Mouse (Mus musculus): ENCODE data around the gene Zpr1. TPM values are rescaled to one million over a fixed set of nuclear protein-coding genes. Genes with fewer than 3 reads are reported as not detected.
"Not testable (repeated sequence)": the region's sequence is repeated elsewhere in the genome, so short reads cannot be mapped to it uniquely, and the experiment has no call there.

Gene Zpr1
- total and polyA plus RNA-seq, 3 experiments: 35.7 to 52.0 (median 43.0) TPM

DNA sequence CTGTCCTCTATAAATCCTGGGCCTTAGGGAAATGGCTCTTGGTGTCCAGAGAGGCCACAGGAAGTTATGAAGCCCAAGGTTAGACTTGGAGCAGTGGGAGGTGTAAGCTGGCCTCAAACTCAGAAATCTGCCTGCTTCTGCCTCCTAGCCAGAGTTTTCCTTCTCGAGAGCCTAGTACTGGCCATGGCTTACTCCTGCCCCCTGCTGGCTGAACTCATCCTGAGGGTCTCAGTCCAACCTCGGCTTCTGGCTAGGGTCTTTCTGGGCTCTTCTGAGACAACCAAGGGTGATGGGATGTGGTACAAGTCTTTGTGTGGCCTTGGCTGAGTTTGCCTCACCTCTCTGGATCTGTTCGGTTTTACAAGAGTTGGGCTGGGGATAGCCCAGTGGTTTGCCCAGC is 45.1 kb downstream of the Zpr1 start:
- no peak for TF ChIP-seq POLR2AphosphoS5 (IDR thresholded peaks at IDR 0.05; ENCODE audit: insufficient replicate concordance, low read depth, low read length)
- no peak for TF ChIP-seq GATA2 (IDR thresholded peaks at IDR 0.05; ENCODE audit: borderline replicate concordance, low read depth, low read length)
- TF ChIP-seq TAL1 (conservative IDR thresholded peaks at IDR 0.05; ENCODE audit: low read depth, low read length): no peak
- no peak for TF ChIP-seq GATA1 (IDR thresholded peaks at IDR 0.05; ENCODE audit: borderline replicate concordance, low read length)
- no peak for TF ChIP-seq CTCF (IDR thresholded peaks at IDR 0.05; ENCODE audit: low read depth, low read length)
- DNase-seq (ENCODE audit: low spot score): no peak
- Histone ChIP-seq H3K4me3 (ENCODE audit: low read depth, low read length) (no peak overlapping the region), H3K36me3 (replicated peaks) (no peaks in the 10 kb centered on the region), H3K27me3 (ENCODE audit: insufficient read depth, low read length) (peaks cover 29% of the 10 kb centered on the region), H3K4me1 (ENCODE audit: insufficient read depth, low read depth, low read length) (no peaks in the 10 kb centered on the region), H3K9me3 (replicated peaks) (peaks cover 10% of the 10 kb centered on the region; the same call in 1 of the 2 replicates)
- ATAC-seq (ENCODE audit: extremely low read depth, insufficient number of reproducible peaks, low FRiP score, poor library complexity, severe bottlenecking): no peak

GRCm38 (mm10) chr9:46319886-46320285 is 47.0 kb downstream of the Zpr1 start, which contains the start of gene 4931429L15Rik:
Gene 4931429L15Rik (minus strand): TSS chr9:46319986.
- H3K27me3 ChIP-seq (ENCODE audit: insufficient read depth, low read length): peaks cover 22% of the 10 kb centered on the region
- not testable (repeated sequence) for ATAC-seq (ENCODE audit: extremely low read depth, insufficient number of reproducible peaks, low FRiP score, poor library complexity, severe bottlenecking); H3K4me3 ChIP-seq (ENCODE audit: low read depth, low read length); DNase-seq (ENCODE audit: low spot score); H3K9me3 ChIP-seq (replicated peaks); H3K36me3 ChIP-seq (replicated peaks); H3K4me1 ChIP-seq (ENCODE audit: insufficient read depth, low read depth, low read length)

DNA sequence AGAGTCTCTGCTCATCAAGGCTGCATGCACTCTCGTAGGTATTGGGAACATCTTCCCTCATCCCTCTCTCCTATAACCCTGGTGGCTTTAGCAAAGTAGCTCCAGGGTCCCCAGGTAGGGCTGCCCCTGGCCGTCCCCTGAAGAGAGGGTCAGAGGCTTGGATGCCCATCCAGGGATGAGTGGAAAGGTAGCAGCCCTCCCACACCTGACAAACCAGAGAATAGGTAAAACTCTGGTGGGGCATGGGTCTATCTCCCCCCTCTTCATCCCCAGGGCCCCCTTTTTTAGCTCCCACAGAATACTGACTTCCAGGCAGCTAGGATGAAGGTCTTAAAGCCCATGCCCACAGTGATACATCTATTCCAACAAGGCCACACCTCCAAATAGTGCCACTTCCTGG is 47.6 kb downstream of the Zpr1 start:
- Histone ChIP-seq H3K9me3 (replicated peaks) (peaks cover 10% of the 10 kb centered on the region; the same call in 1 of the 2 replicates), H3K27me3 (ENCODE audit: insufficient read depth, low read length) (peaks cover 20% of the 10 kb centered on the region), H3K4me1 (ENCODE audit: insufficient read depth, low read depth, low read length) (no peaks in the 10 kb centered on the region), H3K36me3 (replicated peaks) (no peaks in the 10 kb centered on the region), H3K4me3 (ENCODE audit: low read depth, low read length) (no peak overlapping the region)
- DNase-seq (ENCODE audit: low spot score) (no peak), ATAC-seq (ENCODE audit: extremely low read depth, insufficient number of reproducible peaks, low FRiP score, poor library complexity, severe bottlenecking) (no peak)
- TF ChIP-seq GATA1 (IDR thresholded peaks at IDR 0.05; ENCODE audit: borderline replicate concordance, low read length) (no peak), CTCF (IDR thresholded peaks at IDR 0.05; ENCODE audit: low read depth, low read length) (no peak), GATA2 (IDR thresholded peaks at IDR 0.05; ENCODE audit: borderline replicate concordance, low read depth, low read length) (no peak), POLR2AphosphoS5 (IDR thresholded peaks at IDR 0.05; ENCODE audit: insufficient replicate concordance, low read depth, low read length) (no peak), TAL1 (conservative IDR thresholded peaks at IDR 0.05; ENCODE audit: low read depth, low read length) (no peak)

GRCm38 (mm10) chr9:46326694-46327405 is 54.0 kb downstream of the Zpr1 start:
- Histone ChIP-seq H3K36me3 (replicated peaks) (no peaks in the 10 kb centered on the region), H3K27me3 (ENCODE audit: insufficient read depth, low read length) (peaks cover 17% of the 10 kb centered on the region; the same call in 1 of the 2 replicates), H3K4me3 (ENCODE audit: low read depth, low read length) (no peak overlapping the region), H3K9me3 (replicated peaks) (no peaks in the 10 kb centered on the region), H3K4me1 (ENCODE audit: insufficient read depth, low read depth, low read length) (no peaks in the 10 kb centered on the region)
- ATAC-seq (ENCODE audit: extremely low read depth, insufficient number of reproducible peaks, low FRiP score, poor library complexity, severe bottlenecking) (no peak), DNase-seq (ENCODE audit: low spot score) (no peak)
- no peak for TF ChIP-seq TAL1 (conservative IDR thresholded peaks at IDR 0.05; ENCODE audit: low read depth, low read length)
- no peak for TF ChIP-seq GATA2 (IDR thresholded peaks at IDR 0.05; ENCODE audit: borderline replicate concordance, low read depth, low read length)
- no peak for TF ChIP-seq GATA1 (IDR thresholded peaks at IDR 0.05; ENCODE audit: borderline replicate concordance, low read length)
- no peak for TF ChIP-seq POLR2AphosphoS5 (IDR thresholded peaks at IDR 0.05; ENCODE audit: insufficient replicate concordance, low read depth, low read length)
- TF ChIP-seq CTCF (IDR thresholded peaks at IDR 0.05; ENCODE audit: low read depth, low read length): no peak

GRCm38 (mm10) chr9:46327706-46328571 is 55.1 kb downstream of the Zpr1 start:
- ATAC-seq (ENCODE audit: extremely low read depth, insufficient number of reproducible peaks, low FRiP score, poor library complexity, severe bottlenecking) (no peak), DNase-seq (ENCODE audit: low spot score) (no peak)
- Histone ChIP-seq H3K36me3 (replicated peaks) (no peaks in the 10 kb centered on the region), H3K9me3 (replicated peaks) (no peaks in the 10 kb centered on the region), H3K4me3 (ENCODE audit: low read depth, low read length) (no peak overlapping the region), H3K4me1 (ENCODE audit: insufficient read depth, low read depth, low read length) (no peaks in the 10 kb centered on the region), H3K27me3 (ENCODE audit: insufficient read depth, low read length) (peaks cover 12% of the 10 kb centered on the region; the same call in 1 of the 2 replicates)
- no peak for TF ChIP-seq GATA2 (IDR thresholded peaks at IDR 0.05; ENCODE audit: borderline replicate concordance, low read depth, low read length)
- TF ChIP-seq TAL1 (conservative IDR thresholded peaks at IDR 0.05; ENCODE audit: low read depth, low read length): no peak
- TF ChIP-seq POLR2AphosphoS5 (IDR thresholded peaks at IDR 0.05; ENCODE audit: insufficient replicate concordance, low read depth, low read length): no peak
- TF ChIP-seq CTCF (IDR thresholded peaks at IDR 0.05; ENCODE audit: low read depth, low read length): 0 out of 2 replicates have a peak, but pooled peaks have one; percentile 7
- TF ChIP-seq GATA1 (IDR thresholded peaks at IDR 0.05; ENCODE audit: borderline replicate concordance, low read length): no peak

DNA sequence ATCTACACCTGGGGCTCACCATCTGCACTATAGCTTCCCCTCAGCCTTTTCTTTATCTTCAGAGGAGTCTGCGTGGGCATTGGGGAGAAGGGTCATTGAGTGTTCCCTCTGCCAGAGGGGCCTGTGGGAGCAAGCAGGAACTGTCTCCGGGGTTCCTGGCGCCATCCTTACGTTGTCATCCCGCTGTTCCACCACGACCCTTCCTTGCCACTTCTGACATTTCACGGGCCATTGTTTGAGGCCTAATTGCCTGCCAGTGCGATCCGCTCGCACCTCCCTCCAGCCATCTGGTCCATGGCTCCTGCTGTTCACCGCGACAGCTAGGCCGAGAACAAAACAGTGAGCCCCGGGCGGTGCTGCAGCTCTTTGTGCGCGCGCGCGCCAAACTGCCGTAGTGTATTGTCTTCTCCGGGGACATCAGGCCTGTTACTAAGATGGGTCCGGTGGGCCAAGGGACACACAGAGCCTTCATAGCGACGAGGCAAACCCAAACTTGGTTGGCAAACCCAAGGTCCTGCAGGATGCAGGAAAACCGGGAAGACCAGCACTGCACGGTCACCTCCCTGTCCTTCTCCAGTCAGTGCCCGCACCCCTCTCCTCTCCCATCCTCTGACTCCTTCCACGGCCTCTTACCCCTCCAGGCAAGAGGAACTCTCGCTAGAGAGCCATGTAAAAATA is 55.8 kb downstream of the Zpr1 start:
- no peaks in the 10 kb centered on the region for H3K4me1 ChIP-seq (ENCODE audit: insufficient read depth, low read depth, low read length)
- ATAC-seq (ENCODE audit: extremely low read depth, insufficient number of reproducible peaks, low FRiP score, poor library complexity, severe bottlenecking) (no peak), DNase-seq (ENCODE audit: low spot score) (no peak)
- TF ChIP-seq GATA1 (IDR thresholded peaks at IDR 0.05; ENCODE audit: borderline replicate concordance, low read length): no peak
- no peak for TF ChIP-seq TAL1 (conservative IDR thresholded peaks at IDR 0.05; ENCODE audit: low read depth, low read length)
- no peak for TF ChIP-seq GATA2 (IDR thresholded peaks at IDR 0.05; ENCODE audit: borderline replicate concordance, low read depth, low read length)
- no peak for TF ChIP-seq CTCF (IDR thresholded peaks at IDR 0.05; ENCODE audit: low read depth, low read length)
- no peak for TF ChIP-seq POLR2AphosphoS5 (IDR thresholded peaks at IDR 0.05; ENCODE audit: insufficient replicate concordance, low read depth, low read length)
- H3K36me3 ChIP-seq (replicated peaks): no peaks in the 10 kb centered on the region
- no peaks in the 10 kb centered on the region for H3K9me3 ChIP-seq (replicated peaks)
- H3K4me3 ChIP-seq (ENCODE audit: low read depth, low read length): no peak overlapping the region
- peaks cover 4% of the 10 kb centered on the region; the same call in 1 of the 2 replicates for H3K27me3 ChIP-seq (ENCODE audit: insufficient read depth, low read length)

Data from G1E (cell line).